Mouse (Mus musculus): ENCODE measurements around the gene Rnaseh2b.

GRCm38 (mm10) chr14:62350890-62351289, 58.5 kb downstream of the Rnaseh2b start:
- TF ChIP-seq CTCF (IDR thresholded peaks at IDR 0.05; ENCODE audit: low read depth) (no peak), EP300 (IDR thresholded peaks at IDR 0.05; ENCODE audit: low read depth) (no peak)

All from liver, embryonic 14.5 days (tissue).